Mouse (Mus musculus) small intestine, adult 2 months (tissue): Measurements from ENCODE around the gene Lpin1. TPM values are rescaled to one million over a fixed set of nuclear protein-coding genes. Genes with fewer than 3 reads are reported as not detected.

Source experiments
- H3K27ac ChIP-seq: fragments of 200-500 bp; 2 replicates; pipeline ENCODE4 v1.5.1; 2012; ENCODE audit warnings: low read depth, low read length, control low read depth, inconsistent platforms; ENCODE audit not compliant: insufficient read depth
- H3K27me3 ChIP-seq: fragments of 200-500 bp; 2 replicates; pipeline ENCODE4 v1.6.1; 2012; ENCODE audit warnings: mild to moderate bottlenecking, moderate library complexity, low read length, inconsistent platforms; ENCODE audit not compliant: control insufficient read depth, insufficient read depth
- H3K36me3 ChIP-seq: fragments of 200-500 bp; 2 replicates; pipeline ENCODE4 v1.6.1; 2012; ENCODE audit warnings: mild to moderate bottlenecking, low read length, control low read depth, inconsistent platforms; ENCODE audit not compliant: control insufficient read depth, insufficient read depth
- H3K4me1 ChIP-seq: fragments of 200-500 bp; 2 replicates; pipeline ENCODE4 v1.6.1; 2012; ENCODE audit warnings: low read length, inconsistent platforms, mixed read lengths; ENCODE audit not compliant: control insufficient read depth, insufficient read depth, insufficient read length
- H3K4me3 ChIP-seq: fragments of 200-500 bp; 2 replicates; pipeline ENCODE4 v1.5.1; 2012; ENCODE audit warnings: low read depth, mild to moderate bottlenecking, control low read depth, inconsistent platforms, low read length, moderate library complexity
- CTCF ChIP-seq: fragments of 200-500 bp; IDR thresholded peaks from 2 replicates; pipeline ENCODE4 v1.5.1; 2012; ENCODE audit warnings: low read depth, mild to moderate bottlenecking, control low read depth, inconsistent platforms, low read length, moderate library complexity, mixed read lengths; ENCODE audit not compliant: insufficient replicate concordance, insufficient read length; ENCODE audit errors: extremely low read depth
- POLR2A ChIP-seq: fragments of 200-500 bp; IDR thresholded peaks from 2 replicates; pipeline ENCODE4 v1.6.1; 2012; ENCODE audit warnings: low read depth, mild to moderate bottlenecking, control low read depth, inconsistent platforms, low read length, moderate library complexity
- WGBS: fragments of 180-500 bp; shearing (Covaris S2); methylation state at CpG from one replicate; pipeline ENCODE4 v1.1.7; 2018; 5-methylcytosine and 5-hydroxymethylcytosine counted together
- polyA plus RNA-seq: library from polyadenylated mRNA; depleted of rRNA; stranded (reverse); fragments of >200 nt; gene quantifications from 2 replicates; pipeline ENCODE4 v1.2.3, GENCODE M21; 2012

Lpin1 gene
- polyA plus RNA-seq, 1 experiment: 4.0 TPM

DNA sequence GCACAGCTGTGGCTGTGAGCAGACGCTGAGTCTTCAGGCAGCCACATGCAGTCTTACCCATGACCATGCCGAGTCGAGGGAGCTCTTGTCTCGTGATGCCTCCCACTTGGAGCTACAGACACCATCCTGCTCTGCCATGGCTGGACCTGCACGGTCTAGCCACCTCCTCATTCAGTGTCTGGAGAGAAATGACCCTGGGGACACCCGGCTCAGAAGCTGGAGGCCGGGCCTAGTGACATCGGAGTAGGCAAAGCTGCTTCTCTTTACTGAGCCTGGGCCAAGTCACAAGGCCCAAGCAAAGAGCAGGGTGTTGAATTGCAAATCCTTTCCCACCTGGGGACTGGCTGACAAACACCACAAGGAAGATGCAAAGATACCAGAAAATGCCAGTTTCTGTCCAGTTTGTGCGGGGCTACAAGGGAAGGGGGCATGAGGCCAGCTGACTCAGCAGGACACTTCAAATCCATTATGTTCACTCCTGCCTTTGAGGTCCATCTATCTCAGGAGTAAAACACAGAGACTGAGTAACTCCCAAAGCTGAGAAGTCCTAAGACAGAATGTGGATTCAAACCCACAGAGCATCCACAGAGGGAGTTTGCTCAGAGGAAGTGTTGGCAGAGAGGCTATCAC is 36.1 kb upstream of the Lpin1 start:
- Histone ChIP-seq H3K27ac (no peak overlapping the region), H3K27me3 (no peaks in the 10 kb centered on the region), H3K4me3 (no peak overlapping the region), H3K4me1 (no peaks in the 10 kb centered on the region), H3K36me3 (no peaks in the 10 kb centered on the region)
- 55% methylated on average over 9 of the region's 9 CpGs for WGBS
- TF ChIP-seq CTCF (no peak), POLR2A (no peak)

DNA sequence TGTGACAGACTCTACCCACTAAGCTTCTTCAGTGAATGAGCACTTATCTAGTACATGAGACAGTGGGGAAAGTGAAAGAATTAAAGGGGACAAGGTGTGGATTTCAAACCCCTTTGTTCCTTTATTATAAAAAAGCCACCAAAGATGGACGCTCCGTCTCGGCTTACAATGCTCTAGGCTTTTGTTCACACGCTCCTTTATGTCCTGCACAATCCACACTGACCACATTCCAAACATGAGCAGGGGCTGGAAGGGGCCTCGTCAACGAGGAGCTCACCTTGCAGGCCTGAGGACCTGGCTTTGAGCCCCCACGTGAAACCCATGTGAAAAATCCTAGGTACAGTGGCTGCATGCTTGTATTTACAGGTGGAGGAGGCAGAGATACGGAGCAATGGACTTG is 33.9 kb upstream of the Lpin1 start:
- no peaks in the 10 kb centered on the region for H3K36me3 ChIP-seq
- TF ChIP-seq CTCF (no peak), POLR2A (no peak)
- no peak overlapping the region for H3K27ac ChIP-seq
- H3K27me3 ChIP-seq: no peaks in the 10 kb centered on the region
- 65% methylated on average over 8 of the region's 8 CpGs for WGBS
- no peak overlapping the region for H3K4me3 ChIP-seq
- no peaks in the 10 kb centered on the region for H3K4me1 ChIP-seq

DNA sequence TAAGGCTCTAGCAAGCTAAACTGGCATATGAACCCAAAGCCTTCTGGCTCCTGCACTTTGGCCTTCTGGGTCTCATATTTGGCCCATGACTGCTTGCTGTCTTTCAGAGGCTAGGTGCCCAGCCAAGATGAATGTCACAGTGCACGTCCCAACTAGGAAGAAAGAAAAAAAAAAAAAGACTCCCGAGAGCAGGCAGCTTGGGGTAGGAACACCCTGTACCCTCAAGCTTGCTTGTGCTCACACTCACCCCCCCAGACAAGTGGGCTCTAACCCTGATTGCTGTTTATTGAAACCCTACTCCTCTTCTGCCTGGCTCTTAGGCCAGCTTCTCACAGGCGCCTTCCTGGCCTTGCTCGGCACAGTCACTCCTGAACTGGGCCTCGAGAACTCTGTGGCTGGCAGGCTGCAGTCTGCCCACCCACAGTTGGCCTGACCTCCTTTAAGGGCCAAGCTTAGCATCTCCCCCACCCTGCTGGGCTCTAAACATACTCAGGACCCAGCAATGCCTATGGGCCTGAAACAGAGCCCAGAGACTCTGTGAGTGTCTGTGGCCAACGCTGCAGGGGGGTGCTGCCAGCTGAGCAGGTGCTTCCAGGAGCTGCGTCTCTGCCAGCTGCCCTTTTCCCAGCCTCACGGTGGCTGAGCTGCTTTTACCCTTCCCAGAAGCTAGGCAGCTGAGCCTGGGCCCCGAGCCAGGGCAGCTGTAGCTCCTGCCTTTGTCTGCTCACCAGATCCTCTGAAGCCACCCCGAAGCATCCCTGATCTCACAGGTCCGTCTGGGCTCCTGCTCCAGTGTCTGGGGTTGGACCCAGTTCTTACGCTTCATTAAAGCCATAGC is 33.0 kb upstream of the Lpin1 start:
- H3K4me3 ChIP-seq: no peak overlapping the region
- no peaks in the 10 kb centered on the region for H3K4me1 ChIP-seq
- 37% methylated on average over 12 of the region's 12 CpGs for WGBS
- no peak overlapping the region for H3K27ac ChIP-seq
- no peaks in the 10 kb centered on the region for H3K27me3 ChIP-seq
- H3K36me3 ChIP-seq: no peaks in the 10 kb centered on the region
- TF ChIP-seq CTCF (no peak), POLR2A (no peak)

DNA sequence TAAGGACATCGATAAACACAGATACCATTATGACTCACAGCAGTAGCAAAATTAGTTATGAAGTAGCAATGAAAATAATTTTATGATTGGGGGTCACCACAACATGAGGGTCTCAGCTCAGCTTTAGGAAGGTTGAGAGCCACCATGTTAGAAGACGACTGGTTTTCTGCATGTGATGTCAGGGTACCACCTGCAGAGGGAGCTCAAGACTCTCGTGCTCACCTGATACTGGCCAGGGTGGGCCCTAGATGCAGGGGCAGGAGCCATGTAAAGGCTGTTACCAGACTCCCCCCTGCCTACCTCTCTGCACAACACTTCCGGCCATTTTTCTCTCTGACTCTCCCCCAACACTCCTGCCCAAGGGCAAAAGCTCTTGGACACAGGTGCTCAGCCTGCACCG is 31.2 kb upstream of the Lpin1 start:
- WGBS: 62% methylated on average over 5 of the region's 5 CpGs
- TF ChIP-seq POLR2A (no peak), CTCF (peak; percentile 33; the same call in 1 of the 2 replicates)
- Histone ChIP-seq H3K36me3 (no peaks in the 10 kb centered on the region), H3K4me3 (no peak overlapping the region), H3K4me1 (no peaks in the 10 kb centered on the region), H3K27ac (no peak overlapping the region), H3K27me3 (no peaks in the 10 kb centered on the region)

DNA sequence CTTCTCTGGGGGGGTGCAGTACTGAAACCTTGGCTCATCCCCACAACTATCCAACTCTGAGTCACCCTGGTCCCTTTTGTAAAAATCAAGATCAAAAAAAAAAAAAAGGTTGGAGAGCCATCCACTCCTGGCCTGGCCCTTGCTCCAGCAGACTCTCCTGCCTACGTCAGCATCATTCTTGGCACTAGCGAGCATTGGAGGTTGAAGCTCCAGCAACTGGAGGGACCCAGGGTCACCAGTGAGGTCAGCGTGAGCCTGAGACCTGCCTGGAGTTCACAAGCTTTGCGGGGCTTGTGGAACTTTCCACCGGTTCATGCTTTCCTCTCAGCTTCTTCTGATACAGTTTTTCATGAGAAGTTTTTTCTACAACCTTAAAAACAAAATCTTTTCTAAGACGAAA is 29.3 kb upstream of the Lpin1 start:
- H3K27ac ChIP-seq: no peak overlapping the region
- no peaks in the 10 kb centered on the region for H3K27me3 ChIP-seq
- H3K4me1 ChIP-seq: peaks cover under 1% of the 10 kb centered on the region; the same call in 1 of the 2 replicates
- no peak overlapping the region for H3K4me3 ChIP-seq
- H3K36me3 ChIP-seq: no peaks in the 10 kb centered on the region
- WGBS: 80% methylated on average over 6 of the region's 6 CpGs
- no peak for TF ChIP-seq CTCF
- no peak for TF ChIP-seq POLR2A

DNA sequence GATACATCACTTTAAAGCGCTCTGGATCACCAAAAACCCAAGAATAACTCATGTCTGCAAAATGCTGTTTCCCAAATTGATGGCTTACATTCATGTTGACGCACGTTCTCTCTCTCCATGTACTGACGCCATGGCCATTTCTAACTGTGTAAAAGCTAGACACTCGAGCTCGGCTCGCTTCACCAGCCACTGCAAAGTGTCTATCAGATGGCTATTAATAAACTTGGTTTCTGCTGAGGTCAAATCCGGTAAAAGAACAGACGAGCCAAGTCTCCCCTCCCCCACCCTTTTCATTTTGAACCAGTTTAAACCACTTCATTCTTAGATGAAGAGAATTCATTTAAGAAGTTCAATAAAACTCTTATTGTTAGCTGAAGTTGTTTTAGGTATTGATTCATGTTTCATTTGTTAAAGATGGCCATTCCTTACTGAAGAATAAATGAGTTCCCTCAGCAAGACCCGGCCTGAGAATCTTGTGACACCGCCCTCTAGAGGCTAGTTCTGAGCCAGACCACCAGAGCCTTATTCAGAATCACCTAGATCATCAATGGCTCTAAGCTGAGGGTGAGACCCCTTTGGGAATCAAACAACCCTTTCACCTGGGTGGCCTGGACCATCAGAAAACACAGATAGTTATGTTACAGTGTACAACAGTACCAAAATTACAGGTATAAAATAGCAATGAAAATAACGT is 28.5 kb upstream of the Lpin1 start:
- no peak overlapping the region for H3K4me3 ChIP-seq
- 64% methylated on average over 12 of the region's 12 CpGs for WGBS

DNA sequence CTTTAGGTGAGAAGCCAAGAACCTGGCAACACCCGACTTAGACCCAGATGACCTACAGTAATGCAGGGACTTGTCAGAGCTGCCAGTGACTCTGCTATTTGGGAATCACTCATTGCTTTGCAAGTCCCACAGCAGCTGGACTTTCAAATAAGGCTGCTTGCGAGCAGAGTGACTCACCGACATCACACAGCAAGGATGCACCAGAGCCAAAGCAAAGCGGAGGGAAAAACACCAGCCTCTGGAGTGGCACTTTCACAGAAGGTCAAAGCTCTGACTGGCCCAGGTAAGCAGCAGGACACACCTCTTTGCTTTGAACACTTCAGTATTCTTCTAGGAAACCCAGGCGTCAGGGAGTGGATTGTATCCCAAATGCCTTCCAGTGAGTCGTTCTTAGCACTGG is 25.1 kb upstream of the Lpin1 start:
- H3K27ac ChIP-seq: no peak overlapping the region
- TF ChIP-seq CTCF (no peak), POLR2A (no peak)
- WGBS: 69% methylated on average over 6 of the region's 6 CpGs
- no peak overlapping the region for H3K4me3 ChIP-seq
- H3K4me1 ChIP-seq: peaks cover 4% of the 10 kb centered on the region; the same call in 1 of the 2 replicates
- H3K27me3 ChIP-seq: no peaks in the 10 kb centered on the region
- no peaks in the 10 kb centered on the region for H3K36me3 ChIP-seq

More for the DNA sequence above, 28.5 kb upstream of the Lpin1 start:
- Histone ChIP-seq H3K36me3 (no peaks in the 10 kb centered on the region), H3K27me3 (no peaks in the 10 kb centered on the region), H3K27ac (no peak overlapping the region), H3K4me1 (peaks cover 4% of the 10 kb centered on the region; the same call in 1 of the 2 replicates)
- TF ChIP-seq POLR2A: no peak
- peak; percentile 35; the same call in 1 of the 2 replicates for TF ChIP-seq CTCF
